Comparison of ENCODE assay signal across 10 mouse cellular contexts in genomic region chr5:34634746-34635400, GRCm38 (mm10). TPM values are rescaled to one million over a fixed set of nuclear protein-coding genes. Genes with fewer than 3 reads are reported as not detected.
A peak's percentile ranks its signal among the peaks of the same experiment; 100 is the strongest.
DNase-seq lines count a peak whose midpoint lies in the region; ATAC-seq and TF ChIP-seq lines count a peak whose summit lies in the region.
"Had no signal": no experiment of that assay in that cellular context is flagged by ENCODE, and none has a peak within 500 bp of the region (broad histone marks: within the 10 kb centered on the region; RNA-seq: fewer than 3 reads in every experiment).

No protein-coding gene starts in this region.

- no peak for DNase-seq in layer of hippocampus, adult 2 months (ENCODE audit: low spot score in 2 of 2)
- DNase-seq in layer of hippocampus, postnatal 14 days (ENCODE audit: low spot score in 2 of 2), result no peak
- DNase-seq in CD4-positive helper T cell, adult 2 months (ENCODE audit: low read depth, low spot score), result peak; percentile 22
- DNase-seq in testis, postnatal 10 days (ENCODE audit: low spot score), result no peak
- no peak for DNase-seq in frontal cortex, postnatal 25 days (ENCODE audit: low spot score in 2 of 2)
- DNase-seq: embryo, embryonic 11 days; kidney, postnatal 25 days had no signal

- H3K27ac ChIP-seq in layer of hippocampus, adult 2 months, result peak overlapping the region; percentile 94; the same call in 1 of the 2 replicates
- H3K27ac ChIP-seq: lung, embryonic 15.5 days had no signal

- ATAC-seq in common myeloid progenitor, adult 5-6 weeks (replicated peaks; ENCODE audit: low read depth, poor library complexity, severe bottlenecking), result 0 out of 2 replicates have a peak, but pooled peaks have one; percentile 10
- peak; percentile 45 for ATAC-seq in megakaryocyte, adult 5-6 weeks (ENCODE audit: poor library complexity, severe bottlenecking)

- no peak for TF ChIP-seq CTCF in layer of hippocampus, adult 2 months (conservative IDR thresholded peaks at IDR 0.05)

- no peak overlapping the region for H3K4me3 ChIP-seq in layer of hippocampus, adult 2 months

RNA-seq across cellular contexts. Expression of gene Mfsd10, which starts 2.1 kb away (rescaled TPM):
- 10 to 100 TPM; 38.3 to 48.1 TPM for total RNA-seq in layer of hippocampus, adult 2 months (2021)
- total RNA-seq in layer of hippocampus, postnatal 14 days (2021), result 10 to 100 TPM; 38.0 to 41.7 TPM
- total RNA-seq in common myeloid progenitor, adult 5-6 weeks (2017), result 81.7 and 82.5 TPM in 2 replicates
- 66.9 and 125 TPM in 2 replicates for total RNA-seq in megakaryocyte, adult 5-6 weeks (2015)
- 70.1 and 85.8 TPM in 2 replicates for total RNA-seq in megakaryocyte, adult 5-6 weeks (2017)

RNA-seq across cellular contexts. Expression of gene Nop14, which starts 25.1 kb away (rescaled TPM):
- 10 to 100 TPM; 16.0 to 16.9 TPM for total RNA-seq in layer of hippocampus, adult 2 months (2021)
- 10 to 100 TPM; 13.8 to 15.4 TPM for total RNA-seq in layer of hippocampus, postnatal 14 days (2021)
- 72.9 and 76.4 TPM in 2 replicates for total RNA-seq in common myeloid progenitor, adult 5-6 weeks (2017)
- 9.4 and 10.1 TPM in 2 replicates for total RNA-seq in megakaryocyte, adult 5-6 weeks (2015)
- 15.6 and 19.2 TPM in 2 replicates for total RNA-seq in megakaryocyte, adult 5-6 weeks (2017)

RNA-seq across cellular contexts. Expression of gene Grk4, which starts 25.3 kb away (rescaled TPM):
- 1 to 10 TPM; 4.5 to 6.3 TPM for total RNA-seq in layer of hippocampus, adult 2 months (2021)
- 1 to 10 TPM; 5.3 to 6.5 TPM for total RNA-seq in layer of hippocampus, postnatal 14 days (2021)
- total RNA-seq in common myeloid progenitor, adult 5-6 weeks (2017), result 0.91 and 0.92 TPM in 2 replicates
- 1.6 and 2.5 TPM in 2 replicates for total RNA-seq in megakaryocyte, adult 5-6 weeks (2015)
- 3.3 and 3.9 TPM in 2 replicates for total RNA-seq in megakaryocyte, adult 5-6 weeks (2017)
